Comparison of ENCODE assay signal across 13 mouse cellular contexts in the genomic region with DNA sequence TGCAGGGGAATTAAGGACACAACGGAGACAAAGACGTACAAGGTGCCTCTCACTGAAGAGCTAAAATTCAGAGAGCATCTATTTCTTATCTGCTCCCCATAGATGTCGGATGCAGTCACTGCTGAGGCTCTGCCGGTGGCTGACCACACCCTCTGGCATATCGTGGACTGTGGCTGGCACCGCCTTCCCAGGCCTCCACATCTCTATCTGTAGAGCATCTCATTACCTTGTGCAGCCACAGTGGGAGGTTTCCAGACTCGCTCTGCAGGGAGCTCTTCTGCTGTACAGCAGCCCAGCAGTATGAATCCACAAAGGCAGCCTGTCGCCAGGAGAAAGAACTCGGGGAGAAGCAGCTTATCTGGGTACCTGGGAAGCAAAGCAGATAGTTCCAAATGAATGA.
"Had no signal": no experiment of that assay in that cellular context is flagged by ENCODE, and none has a peak within 500 bp of the region (broad histone marks: within the 10 kb centered on the region; RNA-seq: fewer than 3 reads in every experiment).

No protein-coding gene starts in this region.

- H3K9ac ChIP-seq: limb, embryonic 15.5 days; neural tube, embryonic 12.5 days; stomach, embryonic 15.5 days had no signal

- H3K27ac ChIP-seq: kidney, postnatal 0 days; limb, embryonic 15.5 days; midbrain, embryonic 10.5 days; neural tube, embryonic 12.5 days; stomach, embryonic 15.5 days had no signal

- H3K9me3 ChIP-seq: limb, embryonic 15.5 days; neural tube, embryonic 12.5 days; stomach, embryonic 15.5 days had no signal

- H3K27me3 ChIP-seq: limb, embryonic 15.5 days; neural tube, embryonic 12.5 days; stomach, embryonic 15.5 days had no signal

- H3K4me2 ChIP-seq: limb, embryonic 15.5 days; neural tube, embryonic 12.5 days; stomach, embryonic 15.5 days had no signal

- H3K4me3 ChIP-seq: limb, embryonic 15.5 days; midbrain, embryonic 10.5 days; myocyte; neural tube, embryonic 12.5 days; stomach, embryonic 15.5 days had no signal

- DNase-seq: kidney, adult 9 months; kidney, postnatal 36 days; layer of hippocampus, adult 9-11 months; layer of hippocampus, postnatal 36 days; midbrain, embryonic 14.5 days; thymus, adult 2 months; thymus, postnatal 25 days had no signal

- H3K4me1 ChIP-seq: limb, embryonic 15.5 days; midbrain, embryonic 10.5 days; neural tube, embryonic 12.5 days; stomach, embryonic 15.5 days had no signal
